Mouse (Mus musculus): ENCODE results near the gene Vat1. TPM values are rescaled to one million over a fixed set of nuclear protein-coding genes. Genes with fewer than 3 reads are reported as not detected.
"Not testable (repeated sequence)": the region's sequence is repeated elsewhere in the genome, so short reads cannot be mapped to it uniquely, and the experiment has no call there.

Vat1 gene
- polyA plus RNA-seq, 1 experiment from 2014 or later, result 125 TPM

GRCm38 (mm10) chr11:101441450-101442126 is 24.4 kb downstream of the Vat1 start:
- H3K27ac ChIP-seq (ENCODE audit: low read depth, low read length); H3K27me3 ChIP-seq (replicated peaks; ENCODE audit: control insufficient read depth, insufficient read depth, low read length); H3K9ac ChIP-seq (ENCODE audit: low read depth, low read length); H3K9me3 ChIP-seq (ENCODE audit: control insufficient read depth, low read length); ATAC-seq: not testable (repeated sequence)
- 38% methylated on average over 14 of the region's 15 CpGs for WGBS
- Histone ChIP-seq H3K4me2 (ENCODE audit: low read length) (peak overlapping the region; percentile 52), H3K4me3 (ENCODE audit: low read length) (peak overlapping the region; percentile 32), H3K4me1 (ENCODE audit: control insufficient read depth, insufficient read depth, low read depth, low read length) (peaks cover 13% of the 10 kb centered on the region), H3K36me3 (ENCODE audit: control insufficient read depth, insufficient read depth, low read length) (peaks cover 16% of the 10 kb centered on the region)

GRCm38 (mm10) chr11:101438006-101438405 is 28.0 kb downstream of the Vat1 start:
- not testable (repeated sequence) for H3K27me3 ChIP-seq (replicated peaks; ENCODE audit: control insufficient read depth, insufficient read depth, low read length); H3K4me2 ChIP-seq (ENCODE audit: low read length); H3K4me1 ChIP-seq (ENCODE audit: control insufficient read depth, insufficient read depth, low read depth, low read length); H3K9ac ChIP-seq (ENCODE audit: low read depth, low read length); H3K4me3 ChIP-seq (ENCODE audit: low read length); H3K27ac ChIP-seq (ENCODE audit: low read depth, low read length); H3K9me3 ChIP-seq (ENCODE audit: control insufficient read depth, low read length); ATAC-seq
- peaks cover 12% of the 10 kb centered on the region for H3K36me3 ChIP-seq (ENCODE audit: control insufficient read depth, insufficient read depth, low read length)
- 59% methylated on average over 3 of the region's 3 CpGs for WGBS

DNA sequence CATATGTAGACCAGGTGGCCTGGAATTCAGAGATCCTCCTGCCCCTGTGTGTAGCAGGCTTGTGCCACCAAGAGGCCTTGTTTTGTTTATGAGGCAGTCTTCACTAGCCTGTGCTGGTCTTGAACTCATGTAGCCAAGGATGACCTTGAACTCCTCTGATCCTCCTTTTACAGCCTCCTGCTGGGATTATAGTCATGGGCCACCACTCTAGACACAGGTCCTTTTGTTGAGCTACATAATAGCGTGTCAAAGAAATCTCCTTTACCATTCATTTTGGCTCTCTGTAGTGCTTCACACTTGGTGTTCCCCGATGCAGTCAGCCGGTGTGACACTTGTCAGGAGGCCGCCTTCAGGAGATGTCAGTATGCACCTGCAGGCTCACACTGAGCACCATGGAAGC is 29.1 kb downstream of the Vat1 start:
- no peak for ATAC-seq
- Histone ChIP-seq H3K36me3 (ENCODE audit: control insufficient read depth, insufficient read depth, low read length) (peaks cover 17% of the 10 kb centered on the region), H3K9me3 (ENCODE audit: control insufficient read depth, low read length) (no peaks in the 10 kb centered on the region), H3K4me1 (ENCODE audit: control insufficient read depth, insufficient read depth, low read depth, low read length) (no peaks in the 10 kb centered on the region), H3K4me3 (ENCODE audit: low read length) (no peak overlapping the region), H3K27me3 (replicated peaks; ENCODE audit: control insufficient read depth, insufficient read depth, low read length) (no peaks in the 10 kb centered on the region), H3K4me2 (ENCODE audit: low read length) (no peak overlapping the region), H3K9ac (ENCODE audit: low read depth, low read length) (no peak overlapping the region), H3K27ac (ENCODE audit: low read depth, low read length) (no peak overlapping the region)
- WGBS, result 59% methylated on average over 4 of the region's 4 CpGs

GRCm38 (mm10) chr11:101435831-101436230 is 30.2 kb downstream of the Vat1 start:
- H3K9ac ChIP-seq (ENCODE audit: low read depth, low read length), result no peak overlapping the region
- 84% methylated on average over 4 of the region's 4 CpGs for WGBS
- no peaks in the 10 kb centered on the region for H3K27me3 ChIP-seq (replicated peaks; ENCODE audit: control insufficient read depth, insufficient read depth, low read length)
- no peak overlapping the region for H3K27ac ChIP-seq (ENCODE audit: low read depth, low read length)
- no peak for ATAC-seq
- no peak overlapping the region for H3K4me3 ChIP-seq (ENCODE audit: low read length)
- H3K36me3 ChIP-seq (ENCODE audit: control insufficient read depth, insufficient read depth, low read length), result peaks cover 26% of the 10 kb centered on the region
- H3K4me1 ChIP-seq (ENCODE audit: control insufficient read depth, insufficient read depth, low read depth, low read length), result no peaks in the 10 kb centered on the region
- no peak overlapping the region for H3K4me2 ChIP-seq (ENCODE audit: low read length)
- no peaks in the 10 kb centered on the region for H3K9me3 ChIP-seq (ENCODE audit: control insufficient read depth, low read length)

DNA sequence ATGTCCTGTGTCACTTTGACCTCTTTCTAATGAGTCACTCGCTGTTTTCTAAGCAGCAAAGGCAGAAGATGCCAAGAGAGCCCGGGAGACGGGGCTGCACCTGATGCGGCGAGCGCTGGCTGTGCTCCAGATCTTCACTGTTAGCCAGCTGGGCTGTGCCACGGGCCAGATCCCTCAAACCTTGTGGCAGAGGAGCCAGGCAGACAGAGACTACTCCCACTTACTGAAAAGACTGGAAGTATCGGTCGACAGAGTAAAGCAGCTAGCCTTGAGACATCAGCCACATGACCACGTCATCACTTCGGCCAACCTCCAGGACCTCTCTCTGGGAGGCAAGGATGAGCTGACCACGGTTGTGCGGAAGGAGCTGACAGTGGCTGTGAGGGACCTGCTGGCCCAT is 32.6 kb downstream of the Vat1 start:
- Histone ChIP-seq H3K27ac (ENCODE audit: low read depth, low read length) (no peak overlapping the region), H3K4me2 (ENCODE audit: low read length) (no peak overlapping the region), H3K4me3 (ENCODE audit: low read length) (no peak overlapping the region), H3K36me3 (ENCODE audit: control insufficient read depth, insufficient read depth, low read length) (peaks cover 36% of the 10 kb centered on the region), H3K27me3 (replicated peaks; ENCODE audit: control insufficient read depth, insufficient read depth, low read length) (no peaks in the 10 kb centered on the region), H3K4me1 (ENCODE audit: control insufficient read depth, insufficient read depth, low read depth, low read length) (no peaks in the 10 kb centered on the region), H3K9me3 (ENCODE audit: control insufficient read depth, low read length) (no peaks in the 10 kb centered on the region), H3K9ac (ENCODE audit: low read depth, low read length) (no peak overlapping the region)
- 78% methylated on average over 13 of the region's 13 CpGs for WGBS
- no peak for ATAC-seq

DNA sequence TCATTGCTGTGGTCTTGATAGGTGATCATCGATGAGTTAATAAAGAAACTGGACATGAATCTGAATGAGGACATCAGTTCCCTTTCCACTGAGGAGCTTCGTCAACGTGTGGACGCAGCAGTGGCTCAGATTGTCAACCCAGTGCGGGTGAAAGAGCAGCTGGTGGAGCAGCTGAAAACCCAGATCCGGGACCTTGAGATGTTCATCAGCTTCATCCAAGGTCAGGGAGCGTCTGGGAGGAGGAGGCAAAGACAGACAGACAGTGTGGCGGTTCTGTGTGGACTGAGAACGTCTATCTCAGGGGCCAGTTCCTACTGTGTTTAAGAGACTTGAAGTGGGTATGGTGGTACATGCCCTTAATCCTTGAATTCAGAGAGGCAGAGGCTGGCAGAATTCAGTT is 34.7 kb downstream of the Vat1 start:
- no peak overlapping the region for H3K4me3 ChIP-seq (ENCODE audit: low read length)
- H3K9me3 ChIP-seq (ENCODE audit: control insufficient read depth, low read length), result no peaks in the 10 kb centered on the region
- no peak for ATAC-seq
- no peak overlapping the region for H3K27ac ChIP-seq (ENCODE audit: low read depth, low read length)
- peaks cover 36% of the 10 kb centered on the region for H3K36me3 ChIP-seq (ENCODE audit: control insufficient read depth, insufficient read depth, low read length)
- peaks cover 9% of the 10 kb centered on the region for H3K4me1 ChIP-seq (ENCODE audit: control insufficient read depth, insufficient read depth, low read depth, low read length)
- H3K9ac ChIP-seq (ENCODE audit: low read depth, low read length), result no peak overlapping the region
- 90% methylated on average over 9 of the region's 9 CpGs for WGBS
- no peaks in the 10 kb centered on the region for H3K27me3 ChIP-seq (replicated peaks; ENCODE audit: control insufficient read depth, insufficient read depth, low read length)
- H3K4me2 ChIP-seq (ENCODE audit: low read length), result no peak overlapping the region

DNA sequence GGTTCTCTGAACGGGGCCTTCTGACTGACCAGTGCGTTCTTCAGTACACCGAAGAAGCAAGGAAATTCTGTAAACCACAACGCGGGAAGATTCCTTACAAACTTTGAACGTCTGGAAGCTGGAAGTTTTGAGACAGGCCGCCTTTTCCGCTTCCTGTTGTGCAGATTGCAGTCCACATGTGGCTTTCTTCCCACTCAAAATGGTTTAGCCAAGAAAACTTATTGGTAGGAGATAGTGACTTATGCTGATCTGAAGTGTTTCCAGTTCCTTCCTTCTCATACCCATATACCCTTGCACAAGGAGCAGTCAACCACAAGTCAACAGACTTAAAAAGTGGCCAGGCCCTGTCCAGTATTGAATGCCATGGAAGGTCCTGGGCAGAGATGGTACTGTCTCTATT is 39.9 kb downstream of the Vat1 start:
- Histone ChIP-seq H3K36me3 (ENCODE audit: control insufficient read depth, insufficient read depth, low read length) (peaks cover 12% of the 10 kb centered on the region), H3K4me2 (ENCODE audit: low read length) (peak overlapping the region; percentile 94), H3K4me3 (ENCODE audit: low read length) (peak overlapping the region; percentile 98), H3K4me1 (ENCODE audit: control insufficient read depth, insufficient read depth, low read depth, low read length) (peaks cover 24% of the 10 kb centered on the region), H3K27ac (ENCODE audit: low read depth, low read length) (no peak overlapping the region), H3K27me3 (replicated peaks; ENCODE audit: control insufficient read depth, insufficient read depth, low read length) (no peaks in the 10 kb centered on the region), H3K9me3 (ENCODE audit: control insufficient read depth, low read length) (no peaks in the 10 kb centered on the region), H3K9ac (ENCODE audit: low read depth, low read length) (peak overlapping the region; percentile 91)
- no peak for ATAC-seq
- WGBS, result 66% methylated on average over 8 of the region's 8 CpGs

GRCm38 (mm10) chr11:101424925-101425813 is 40.9 kb downstream of the Vat1 start, which contains the start of the genes Rundc1 and Ptges3l:
Gene Rundc1, plus strand, starts transcription at chr11:101425085.
Gene Ptges3l, minus strand, starts transcription at chr11:101425333.
- Histone ChIP-seq H3K4me1 (ENCODE audit: control insufficient read depth, insufficient read depth, low read depth, low read length) (peaks cover 24% of the 10 kb centered on the region), H3K4me3 (ENCODE audit: low read length) (peak within 1 kb of the TSS; percentile 98), H3K4me2 (ENCODE audit: low read length) (peak within 1 kb of the TSS; percentile 94), H3K9ac (ENCODE audit: low read depth, low read length) (peak within 1 kb of the TSS; percentile 91), H3K27ac (ENCODE audit: low read depth, low read length) (peak within 1 kb of the TSS; percentile 92), H3K9me3 (ENCODE audit: control insufficient read depth, low read length) (no peaks in the 10 kb centered on the region), H3K36me3 (ENCODE audit: control insufficient read depth, insufficient read depth, low read length) (peaks cover 7% of the 10 kb centered on the region), H3K27me3 (replicated peaks; ENCODE audit: control insufficient read depth, insufficient read depth, low read length) (no peaks in the 10 kb centered on the region)
- WGBS, result under 1% methylated on average over 80 of the region's 81 CpGs
- ATAC-seq, result peak; percentile 97
